Mouse (Mus musculus) lung, postnatal 36 days (tissue): Measurements from ENCODE around the gene Cdkal1.
A peak's percentile ranks its signal among the peaks of the same experiment; 100 is the strongest.

ENCODE experiments used
- DNase-seq: peaks from one replicate; pipeline ENCODE4 v3.0.0; 2022; ENCODE audit warnings: mixed read lengths

Gene Cdkal1

GRCm38 (mm10) chr13:29162444-29162843, 693.0 kb downstream of the Cdkal1 start:
- no peak for DNase-seq

GRCm38 (mm10) chr13:29161436-29161835, 694.0 kb downstream of the Cdkal1 start:
- no peak for DNase-seq

- peak; percentile 41 for DNase-seq
Measured at GRCm38 (mm10) chr13:29156703-29157102, 698.8 kb downstream of the Cdkal1 start.

GRCm38 (mm10) chr13:29155297-29155696, 700.2 kb downstream of the Cdkal1 start:
- DNase-seq, result no peak

GRCm38 (mm10) chr13:29150120-29150519, 705.4 kb downstream of the Cdkal1 start:
- no peak for DNase-seq

- no peak for DNase-seq
Measured at GRCm38 (mm10) chr13:29149404-29149803, 706.1 kb downstream of the Cdkal1 start.

- DNase-seq, result no peak
Measured at GRCm38 (mm10) chr13:29148616-29149015, 706.9 kb downstream of the Cdkal1 start.
